Mouse (Mus musculus) megakaryocyte, embryonic 14.5 days (primary cell): ENCODE results near the gene Pparg.

Experiments
- FLI1 ChIP-seq: IDR thresholded peaks from 2 replicates; pipeline ENCODE4 v1.6.1; 2012; ENCODE audit warnings: low read length, inconsistent platforms, mixed read lengths
- GATA1 ChIP-seq: IDR thresholded peaks from 3 replicates; pipeline ENCODE4 v1.6.1; 2012; ENCODE audit warnings: mixed read lengths, low read length, inconsistent platforms, borderline replicate concordance

DNA sequence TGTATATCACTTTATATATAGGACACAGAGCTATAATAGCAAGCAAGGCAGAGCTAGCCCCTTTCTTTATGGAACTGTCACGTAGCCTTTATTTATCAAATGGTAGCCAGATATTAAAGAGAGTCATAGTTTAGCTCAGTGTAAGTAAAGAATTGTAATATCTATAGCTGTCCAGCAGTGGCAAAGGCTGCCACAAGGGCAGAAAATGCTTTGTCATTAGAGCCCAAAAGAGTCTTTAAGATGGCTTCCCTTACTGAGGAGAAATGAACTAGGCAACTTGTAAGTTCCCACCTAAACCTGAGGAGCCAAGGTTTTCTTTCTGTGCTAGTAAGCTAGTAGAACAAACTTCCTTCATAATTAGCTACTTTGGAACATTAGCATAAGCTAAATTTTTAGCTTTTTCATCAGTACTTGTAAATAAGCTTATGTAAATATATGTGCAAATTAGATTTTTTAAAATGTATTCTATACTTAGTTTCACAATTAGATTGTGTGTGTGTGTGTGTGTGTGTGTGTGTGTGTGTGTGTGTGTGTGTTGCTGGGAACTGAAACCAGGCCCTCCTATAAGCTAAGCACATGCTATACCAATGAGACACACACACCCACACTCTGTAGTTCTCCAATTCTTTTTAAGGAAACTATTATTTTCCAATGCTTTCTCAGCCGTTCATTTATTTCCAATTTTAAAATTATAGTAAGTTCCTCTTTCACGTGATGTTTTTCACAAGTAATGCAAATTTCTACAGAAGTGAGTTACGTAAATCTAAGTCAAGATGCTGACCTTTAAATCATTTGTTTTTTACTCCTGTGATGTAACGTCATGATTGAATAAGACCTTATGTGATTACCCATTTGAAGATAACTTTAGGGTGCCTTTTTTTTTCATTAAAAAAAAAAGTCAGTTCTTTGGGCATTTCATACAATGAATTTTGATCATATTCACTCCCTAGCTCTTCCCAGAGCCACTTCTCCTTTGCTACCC, 14.4 kb downstream of the Pparg start:
- TF ChIP-seq GATA1 (no peak), FLI1 (no peak)
